Mouse (Mus musculus) lung, adult 2 months (tissue): Measurements from ENCODE around the gene Shank3.

ENCODE experiments used
- CTCF ChIP-seq: fragments of 200-500 bp; IDR thresholded peaks from 2 replicates; pipeline ENCODE4 v1.5.1; 2011; ENCODE audit warnings: mild to moderate bottlenecking, low read length, control low read depth; ENCODE audit not compliant: insufficient read depth
- POLR2A ChIP-seq: fragments of 200-500 bp; IDR thresholded peaks from 2 replicates; pipeline ENCODE4 v1.6.1; 2011; ENCODE audit warnings: low read depth, mild to moderate bottlenecking, control low read depth, low read length, borderline replicate concordance; ENCODE audit errors: extremely low read depth

GRCm38 (mm10) chr15:89525896-89526295 is 26.5 kb downstream of the Shank3 start:
- TF ChIP-seq POLR2A = no peak
- TF ChIP-seq CTCF = no peak
